Mouse (Mus musculus) left cerebral cortex, adult 6 months (tissue): ENCODE measurements around the gene Plrg1. TPM values are rescaled to one million over a fixed set of nuclear protein-coding genes. Genes with fewer than 3 reads are reported as not detected.

ENCODE experiments used
- long read RNA-seq, 2 experiments: library from polyadenylated mRNA; unstranded; transcript quantifications; one replicate each; pipeline ENCODE4 v2.0.0; 2019 to 2020
- polyA plus RNA-seq: library from polyadenylated mRNA; unstranded; fragments of <200 nt; fragmentation: Nextera tagmentation; gene quantifications from 2 replicates; pipeline ENCODE4 v1.2.3, GENCODE M21; 2021

The Plrg1 gene
- 34.4 and 43.9 TPM in 2 replicates for polyA plus RNA-seq
- long read RNA-seq, experiment 1, transcript Plrg1-204 (15 exons, 1,851 nt) = major isoform, 246 of 273 reads
- long read RNA-seq, experiment 1, partial matches to known transcripts = 19 of 273 reads
- long read RNA-seq, experiment 1, other reads (novel, unspliced or antisense) = 7 of 273 reads
- long read RNA-seq, experiment 2, transcript Plrg1-204 (15 exons, 1,851 nt) = major isoform, 52 of 67 reads
- long read RNA-seq, experiment 2, partial matches to known transcripts = 14 of 67 reads
- long read RNA-seq, experiment 2, other reads (novel, unspliced or antisense) = 1 of 67 reads

GRCm38 (mm10) chr3:83055281-83056038 is at the start of gene Plrg1:
TSS of gene Plrg1 (plus strand) at chr3:83055522.

DNA sequence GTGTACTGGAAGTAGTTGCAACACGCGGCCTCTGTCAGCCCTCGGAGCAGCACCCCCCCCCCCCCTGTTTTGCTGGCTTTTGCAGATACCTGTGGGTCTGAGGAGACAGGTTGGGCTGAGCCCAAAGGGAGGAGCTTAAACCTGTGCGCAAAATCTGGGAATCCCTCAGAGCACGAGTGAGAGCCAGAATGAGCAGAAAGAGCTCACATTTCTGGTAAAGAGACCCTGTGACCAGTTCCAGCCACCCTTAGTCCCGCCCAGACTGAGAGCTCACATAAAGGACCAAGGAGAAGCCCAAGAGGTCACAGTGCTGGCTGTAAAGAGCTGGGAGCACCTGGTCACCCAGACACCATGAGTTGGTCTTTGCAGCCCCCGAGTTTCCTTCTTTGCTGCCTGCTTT is 47.8 kb upstream of the Plrg1 start, which contains the start of gene Fgg:
TSS of gene Fgg (plus strand) at position 168 of the 400 bp plus-strand sequence.

GRCm38 (mm10) chr3:83025475-83026301 is 29.6 kb upstream of the Plrg1 start, which contains the start of gene Fga:
TSS of gene Fga (plus strand) at chr3:83026076.

GRCm38 (mm10) chr3:83049680-83050079 is 5.6 kb upstream of the Plrg1 start, which contains the start of gene Fgb:
TSS of gene Fgb (minus strand) at chr3:83049863.

Other genes with a start within 250 kb of the Plrg1 start
- gene Rbm46, start 179.0 kb upstream of the Plrg1 start, polyA plus RNA-seq = 0.29 and 0.56 TPM in 2 replicates
- gene Lrat, start 151.5 kb upstream of the Plrg1 start, polyA plus RNA-seq = 0.03 and 0.09 TPM in 2 replicates
- gene Fgg, start 47.8 kb upstream of the Plrg1 start, polyA plus RNA-seq = not detected in 2 replicates
- not detected in 2 replicates for gene Fga, start 29.4 kb upstream of the Plrg1 start, polyA plus RNA-seq
- not detected in 2 replicates for gene Fgb, start 5.7 kb upstream of the Plrg1 start, polyA plus RNA-seq
- gene Dchs2, start 72.4 kb downstream of the Plrg1 start, polyA plus RNA-seq = 0.16 and 0.18 TPM in 2 replicates